16 mouse cellular contexts compared by ENCODE assay signal in genomic region chr7:45693921-45694591, GRCm38 (mm10). TPM values are rescaled to one million over a fixed set of nuclear protein-coding genes. Genes with fewer than 3 reads are reported as not detected.
DNase-seq lines count a peak whose midpoint lies in the region; ATAC-seq and TF ChIP-seq lines count a peak whose summit lies in the region.
"Had no signal": no experiment of that assay in that cellular context is flagged by ENCODE, and none has a peak within 500 bp of the region (broad histone marks: within the 10 kb centered on the region; RNA-seq: fewer than 3 reads in every experiment).

TSS of gene Sec1 (minus strand) at chr7:45694402.

- peak; percentile 20; the same call in 1 of the 2 replicates for ATAC-seq in lung, embryonic 15.5 days (ENCODE audit: borderline replicate concordance, extremely low read depth, low FRiP score, low TSS enrichment)
- no peak for ATAC-seq in lung, postnatal 0 days
- no peak for ATAC-seq in limb, embryonic 12.5 days (ENCODE audit: insufficient number of reproducible peaks, insufficient read depth, low FRiP score, low TSS enrichment, low read depth)
- ATAC-seq: intestine, embryonic 16.5 days had no signal

- TF ChIP-seq CTCF in gastrocnemius, adult 2 months (IDR thresholded peaks at IDR 0.05): no peak
- no peak for TF ChIP-seq CTCF in lung, postnatal 0 days (IDR thresholded peaks at IDR 0.05)

- peaks cover 9% of the 10 kb centered on the region for H3K27me3 ChIP-seq in lung, embryonic 15.5 days
- 0 out of 2 replicates have a peak, but pooled peaks cover 2% of the 10 kb centered on the region for H3K27me3 ChIP-seq in lung, postnatal 0 days (replicated peaks; ENCODE audit: insufficient read depth, low read length)
- peaks cover 14% of the 10 kb centered on the region for H3K27me3 ChIP-seq in limb, embryonic 12.5 days

- no peak within 1 kb of the TSS for H3K4me2 ChIP-seq in lung, embryonic 15.5 days
- H3K4me2 ChIP-seq in lung, postnatal 0 days (replicated peaks; ENCODE audit: low read depth, low read length): no peak within 1 kb of the TSS
- no peak within 1 kb of the TSS for H3K4me2 ChIP-seq in limb, embryonic 12.5 days
- H3K4me2 ChIP-seq: midbrain, embryonic 12.5 days; stomach, embryonic 15.5 days had no signal

- in situ Hi-C loops in ES-E14 (cut with MboI; ENCODE audit: low sequenced_read_pairs in 2 of 2, unreplicated experiment in 2 of 2): no loop called here

- H3K9me3 ChIP-seq in lung, embryonic 15.5 days: no peaks in the 10 kb centered on the region
- H3K9me3 ChIP-seq in lung, postnatal 0 days (ENCODE audit: low read length): no peaks in the 10 kb centered on the region
- no peaks in the 10 kb centered on the region for H3K9me3 ChIP-seq in ES-E14 (ENCODE audit: control insufficient read depth, insufficient read depth, low read depth, low read length)
- H3K9me3 ChIP-seq in limb, embryonic 12.5 days: no peaks in the 10 kb centered on the region
- H3K9me3 ChIP-seq: midbrain, embryonic 12.5 days; stomach, embryonic 15.5 days had no signal

- TF ChIP-seq EP300 in lung, postnatal 0 days (IDR thresholded peaks at IDR 0.05): no peak

- no peaks in the 10 kb centered on the region for H3K36me3 ChIP-seq in lung, embryonic 15.5 days
- H3K36me3 ChIP-seq in lung, postnatal 0 days (ENCODE audit: insufficient read depth, low read length): no peaks in the 10 kb centered on the region
- no peaks in the 10 kb centered on the region for H3K36me3 ChIP-seq in ES-E14 (ENCODE audit: control insufficient read depth, insufficient read depth, low read length, poor library complexity, severe bottlenecking)
- no peaks in the 10 kb centered on the region for H3K36me3 ChIP-seq in limb, embryonic 12.5 days
- H3K36me3 ChIP-seq: midbrain, embryonic 12.5 days; stomach, embryonic 15.5 days had no signal

- intact Hi-C loops in gastrocnemius, adult 2 months (cut with DNase I): no loop called here

- 88% methylated on average over 50 of the region's 50 CpGs for WGBS in lung, embryonic 15.5 days
- WGBS in lung, postnatal 0 days: 91% methylated on average over 48 of the region's 50 CpGs
- WGBS in limb, embryonic 12.5 days: 90% methylated on average over 50 of the region's 50 CpGs

- no peak within 1 kb of the TSS for H3K4me3 ChIP-seq in gastrocnemius, adult 2 months
- H3K4me3 ChIP-seq in lung, embryonic 15.5 days: no peak within 1 kb of the TSS
- H3K4me3 ChIP-seq in lung, postnatal 0 days (ENCODE audit: low read depth, low read length): no peak within 1 kb of the TSS
- peak within 1 kb of the TSS in 1 of 2 experiments; percentile 42; a peak in 1 of 4 replicates for H3K4me3 ChIP-seq in ES-E14 (ENCODE audit: insufficient read depth in 1 of 2, low read depth in 1 of 2, low read length in 2 of 2, poor library complexity in 1 of 2, severe bottlenecking in 1 of 2)
- no peak within 1 kb of the TSS for H3K4me3 ChIP-seq in limb, embryonic 12.5 days (replicated peaks)
- H3K4me3 ChIP-seq: left cerebral cortex, adult 2 months; midbrain, embryonic 12.5 days; stomach, embryonic 15.5 days had no signal

- no peak within 1 kb of the TSS for H3K9ac ChIP-seq in lung, embryonic 15.5 days
- no peak within 1 kb of the TSS for H3K9ac ChIP-seq in lung, postnatal 0 days (replicated peaks; ENCODE audit: low read depth)
- peak within 1 kb of the TSS; percentile 16; the same call in 1 of the 2 replicates for H3K9ac ChIP-seq in ES-E14 (ENCODE audit: insufficient read depth, low read depth, low read length, poor library complexity, severe bottlenecking)
- no peak within 1 kb of the TSS for H3K9ac ChIP-seq in limb, embryonic 12.5 days (replicated peaks)
- H3K9ac ChIP-seq: midbrain, embryonic 12.5 days; stomach, embryonic 15.5 days had no signal

- no peak within 1 kb of the TSS for H3K27ac ChIP-seq in gastrocnemius, adult 2 months
- no peak within 1 kb of the TSS for H3K27ac ChIP-seq in lung, embryonic 15.5 days
- H3K27ac ChIP-seq in lung, postnatal 0 days (ENCODE audit: low read length): no peak within 1 kb of the TSS
- H3K27ac ChIP-seq in ES-E14 (ENCODE audit: insufficient read depth, low read depth, low read length, poor library complexity, severe bottlenecking): no peak within 1 kb of the TSS
- peak within 1 kb of the TSS; percentile 80 for H3K27ac ChIP-seq in limb, embryonic 12.5 days
- H3K27ac ChIP-seq: left cerebral cortex, adult 2 months; midbrain, embryonic 12.5 days; stomach, embryonic 15.5 days had no signal

- DNase-seq in gastrocnemius, adult 2 months: peak; percentile 25
- DNase-seq in gastrocnemius, postnatal 10 days: no peak
- no peak for DNase-seq in lung, postnatal 0 days (ENCODE audit: low spot score)
- DNase-seq in ES-E14 (ENCODE audit: low read depth, low spot score): no peak
- no peak for DNase-seq in layer of hippocampus, adult 18-20 months (ENCODE audit: low spot score in 2 of 2)
- no peak for DNase-seq in lung, postnatal 25 days (ENCODE audit: low spot score)
- DNase-seq: cerebellum, postnatal 36 days; heart, postnatal 10 days; kidney, postnatal 4 days had no signal

- no peaks in the 10 kb centered on the region for H3K4me1 ChIP-seq in lung, embryonic 15.5 days
- no peaks in the 10 kb centered on the region for H3K4me1 ChIP-seq in lung, postnatal 0 days (ENCODE audit: insufficient read depth, low read depth, low read length)
- peaks cover 0 to 21% of the 10 kb centered on the region in 2 experiments; a peak in 1 of 4 replicates for H3K4me1 ChIP-seq in ES-E14 (ENCODE audit: control insufficient read depth in 2 of 2, insufficient read depth in 2 of 2, low read length in 2 of 2, poor library complexity in 1 of 2)
- H3K4me1 ChIP-seq in limb, embryonic 12.5 days (replicated peaks): peaks cover 19% of the 10 kb centered on the region; the same call in 1 of the 2 replicates
- H3K4me1 ChIP-seq: midbrain, embryonic 12.5 days; stomach, embryonic 15.5 days had no signal

TF ChIP-seq in ES-E14, 5 proteins besides CTCF, POLR2A, EP300 and RAD21:
- TF ChIP-seq CHD2 (IDR thresholded peaks at IDR 0.05; ENCODE audit: low read depth, low read length) (no peak), MAFK (IDR thresholded peaks at IDR 0.05; ENCODE audit: insufficient read depth, low read depth, low read length) (no peak), ZC3H11A (IDR thresholded peaks at IDR 0.05; ENCODE audit: borderline replicate concordance, low read depth, low read length) (no peak), HCFC1 (IDR thresholded peaks at IDR 0.05; ENCODE audit: borderline replicate concordance, insufficient read depth, low read length) (no peak), ZNF384 (IDR thresholded peaks at IDR 0.05; ENCODE audit: low read depth, low read length) (no peak)
TF ChIP-seq in ES-E14: peak in this region for 0.

RNA-seq across cellular contexts. Expression of gene Sec1, which starts in this region (rescaled TPM):
- under 1 TPM in 1 of 2 experiments, not detected in 1; 0.25 TPM for total RNA-seq in gastrocnemius, adult 2 months (2021)
- under 1 TPM in 1 of 2 experiments, not detected in 1; 0.21 TPM for total RNA-seq in gastrocnemius, postnatal 10 days (2021)
- polyA plus RNA-seq in lung, embryonic 15.5 days (2015; fragmentation: Nextera tagmentation; extraction: Ambion mirVana): 0.21 and 0.42 TPM in 2 replicates
- polyA plus RNA-seq in lung, postnatal 0 days (2015; fragmentation: Nextera tagmentation; extraction: Ambion mirVana): 1.0 and 2.0 TPM in 2 replicates
- 4.5 and 7.6 TPM in 2 replicates for total RNA-seq in ES-E14 (2012; rRNA removed)
- polyA plus RNA-seq in limb, embryonic 12.5 days (2016; fragmentation: Nextera tagmentation; extraction: Ambion mirVana): 0.40 and 0.74 TPM in 2 replicates
- 1 to 10 TPM; 2.5 to 3.5 TPM for total RNA-seq in layer of hippocampus, adult 18-20 months (2021)
- total RNA-seq: liver, adult 2 months had no signal
- polyA plus RNA-seq: liver, adult 2 months had no signal

Comparison
In these comparisons a context has a peak if more than half of its experiments do, and no peak if none do; other contexts are left out.
1. Peak in DNase-seq in gastrocnemius, adult 2 months; RNA of the gene not detected or under 1 TPM.
2. Peak in ATAC-seq in lung, embryonic 15.5 days; RNA of the gene not detected or under 1 TPM.